Mouse (Mus musculus): ENCODE measurements around the gene Vinac1.

Vinac1 gene

DNA sequence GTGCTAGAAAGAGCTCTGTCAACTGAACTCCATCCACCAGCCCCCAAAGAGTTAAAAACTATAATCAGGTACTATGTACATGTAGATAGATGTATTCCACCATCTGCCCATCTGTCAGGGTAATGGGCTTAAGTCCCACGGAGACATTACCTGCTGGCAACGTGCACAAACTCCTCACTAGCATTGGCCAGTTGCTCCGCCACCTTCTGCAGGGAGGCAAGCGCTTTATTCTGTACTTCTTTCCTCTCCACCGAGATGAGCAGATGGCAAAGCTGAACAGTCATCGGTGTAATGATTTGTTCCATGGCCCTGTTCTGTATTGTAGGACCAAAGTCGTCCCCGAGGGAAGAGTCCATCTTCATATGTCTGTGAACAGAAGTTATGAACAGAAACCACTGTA lies at the start of gene Vinac1:
Vinac1 (minus strand) TSS at position 362 of the 400 bp plus-strand sequence.
- no peak for DNase-seq (ENCODE audit: low spot score in 2 of 2)

- peak; percentile 61 to 64 for DNase-seq (ENCODE audit: low spot score in 2 of 2)
Observed at GRCm38 (mm10) chr2:129093926-129094724, 46.2 kb upstream of the Vinac1 start.

DNA sequence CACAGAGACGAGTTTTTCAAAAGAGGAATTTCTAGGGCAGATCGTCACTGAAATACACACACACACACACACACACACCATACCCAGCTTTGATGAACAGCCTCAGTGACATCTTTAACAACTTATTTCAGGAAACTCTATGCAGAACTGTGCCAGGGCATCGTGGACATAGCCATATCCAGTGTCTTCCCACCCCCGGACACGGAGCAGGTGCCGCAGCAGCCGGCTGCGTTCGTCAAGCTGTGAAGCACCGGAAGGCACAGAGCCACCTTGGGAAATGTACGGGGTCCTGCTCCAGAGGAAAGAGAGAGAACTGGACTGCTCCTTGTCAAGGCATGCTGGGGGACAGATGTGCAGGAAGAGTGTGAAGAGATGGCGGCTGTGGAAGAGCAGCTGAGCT lies 44.8 kb upstream of the Vinac1 start:
- DNase-seq (ENCODE audit: low spot score in 2 of 2) = peak in 1 of 2 experiments; percentile 46

- no peak for DNase-seq (ENCODE audit: low spot score in 2 of 2)
Observed at GRCm38 (mm10) chr2:129090370-129090769, 42.4 kb upstream of the Vinac1 start.

- DNase-seq (ENCODE audit: low spot score in 2 of 2) = no peak
Observed at GRCm38 (mm10) chr2:129087520-129087919, 39.5 kb upstream of the Vinac1 start.

- no peak for DNase-seq (ENCODE audit: low spot score in 2 of 2)
Observed at GRCm38 (mm10) chr2:129084959-129085358, 37.0 kb upstream of the Vinac1 start.

GRCm38 (mm10) chr2:129083514-129083913 lies 35.5 kb upstream of the Vinac1 start:
- DNase-seq (ENCODE audit: low spot score in 2 of 2) = no peak

- DNase-seq (ENCODE audit: low spot score in 2 of 2) = no peak
Observed at GRCm38 (mm10) chr2:129081097-129081496, 33.1 kb upstream of the Vinac1 start.

DNA sequence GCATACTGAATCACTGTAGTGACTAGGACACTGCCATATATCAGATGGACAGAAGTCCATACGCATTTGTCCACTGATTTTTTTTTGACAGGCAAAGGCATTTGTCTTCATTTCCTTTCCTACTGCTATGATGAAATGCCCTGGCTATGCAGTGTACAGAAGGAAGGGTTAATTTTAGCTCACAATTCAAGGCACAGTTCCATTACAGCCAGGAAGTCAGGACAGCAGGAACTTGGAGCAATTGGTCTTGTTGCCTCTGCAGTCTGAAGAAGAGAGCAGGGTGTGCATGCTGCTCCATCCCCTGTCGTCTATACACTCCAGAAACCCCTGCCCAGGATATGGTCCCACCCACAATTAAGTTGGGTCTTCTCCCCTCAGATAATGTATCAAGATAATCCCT lies 31.2 kb upstream of the Vinac1 start:
- no peak for DNase-seq (ENCODE audit: low spot score in 2 of 2)

DNA sequence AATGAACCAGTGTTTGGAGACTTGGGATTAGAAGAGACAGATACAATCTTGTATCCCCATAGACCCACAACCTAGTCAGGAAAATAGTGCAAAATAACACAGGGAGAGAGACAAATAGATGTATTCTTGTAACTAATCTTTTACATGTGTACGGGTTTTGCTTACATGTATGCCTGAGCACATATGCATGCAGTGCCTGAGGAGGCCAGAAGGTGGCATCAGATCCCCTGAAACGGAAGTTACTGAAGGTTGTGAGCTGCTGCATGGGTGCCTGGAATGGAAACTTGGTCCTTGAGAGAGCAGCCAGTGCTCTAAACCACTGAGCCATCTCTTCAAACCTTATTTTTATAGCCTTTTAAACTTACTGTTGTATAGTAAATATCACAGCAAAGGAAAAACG lies 30.3 kb upstream of the Vinac1 start:
- DNase-seq (ENCODE audit: low spot score in 2 of 2) = no peak

DNA sequence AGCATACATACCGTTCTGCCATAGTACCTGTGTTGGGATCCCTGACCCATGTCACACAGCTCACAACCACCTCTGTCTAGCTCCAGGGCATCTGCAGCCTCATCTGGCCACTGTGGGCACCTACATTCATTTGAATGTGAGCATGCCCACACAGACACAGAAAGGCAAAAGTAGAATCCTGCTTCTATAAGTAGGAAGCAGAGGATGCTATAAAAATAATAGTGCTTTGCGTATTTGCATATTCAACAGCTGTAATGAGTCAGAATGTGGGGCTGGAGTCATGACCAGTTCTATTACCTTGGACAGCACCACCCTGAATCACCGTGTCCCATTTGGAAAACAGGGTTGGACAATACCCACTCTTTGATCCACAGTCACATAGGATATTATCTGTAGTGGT lies 22.3 kb upstream of the Vinac1 start:
- DNase-seq (ENCODE audit: low spot score in 2 of 2) = no peak

GRCm38 (mm10) chr2:129066326-129066725 lies 18.4 kb upstream of the Vinac1 start:
- DNase-seq (ENCODE audit: low spot score in 2 of 2) = peak in 1 of 2 experiments; percentile 57

DNA sequence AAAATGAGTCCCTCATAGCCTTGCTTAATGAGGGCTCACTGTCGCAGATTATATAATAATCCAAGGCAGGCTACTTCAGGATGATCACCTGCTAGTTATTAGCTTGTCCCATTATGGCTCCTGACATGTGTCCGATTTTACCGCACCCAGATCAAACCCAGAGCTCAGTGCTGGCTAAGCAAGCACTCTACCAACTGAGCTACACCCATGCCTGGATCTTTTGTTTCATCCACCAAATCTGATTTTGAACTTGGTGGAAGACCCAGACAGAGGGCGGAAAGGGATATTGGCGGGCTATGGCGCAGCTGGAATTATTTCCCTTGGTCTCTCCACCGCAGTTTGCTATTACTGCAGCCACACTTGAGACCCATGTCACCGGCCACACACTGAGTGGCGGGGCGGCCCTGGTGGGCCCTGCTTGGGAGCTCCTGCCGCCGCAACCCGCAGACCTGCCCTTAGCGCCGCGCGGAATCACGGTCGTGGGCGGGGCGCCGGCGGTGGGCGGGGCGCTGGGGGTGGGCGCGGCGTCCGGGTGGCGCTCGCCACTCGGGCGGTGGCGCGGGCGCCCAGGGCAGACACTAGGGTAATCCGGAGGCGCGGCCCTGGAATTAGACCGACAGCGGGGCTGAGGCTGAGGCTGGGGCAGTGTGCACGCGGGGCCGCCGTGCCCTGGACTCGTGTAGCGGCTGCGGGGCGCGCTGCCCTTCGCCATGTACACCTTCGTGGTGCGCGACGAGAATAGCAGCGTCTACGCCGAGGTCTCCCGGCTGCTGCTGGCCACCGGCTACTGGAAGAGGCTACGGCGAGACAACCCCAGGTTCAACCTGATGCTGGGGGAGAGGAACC lies 17.7 kb upstream of the Vinac1 start, which contains the start of gene Ttl:
Ttl (plus strand) TSS at position 506 of the 846 bp plus-strand sequence.
- peak in 1 of 2 experiments; percentile 58 for DNase-seq (ENCODE audit: low spot score in 2 of 2)

DNA sequence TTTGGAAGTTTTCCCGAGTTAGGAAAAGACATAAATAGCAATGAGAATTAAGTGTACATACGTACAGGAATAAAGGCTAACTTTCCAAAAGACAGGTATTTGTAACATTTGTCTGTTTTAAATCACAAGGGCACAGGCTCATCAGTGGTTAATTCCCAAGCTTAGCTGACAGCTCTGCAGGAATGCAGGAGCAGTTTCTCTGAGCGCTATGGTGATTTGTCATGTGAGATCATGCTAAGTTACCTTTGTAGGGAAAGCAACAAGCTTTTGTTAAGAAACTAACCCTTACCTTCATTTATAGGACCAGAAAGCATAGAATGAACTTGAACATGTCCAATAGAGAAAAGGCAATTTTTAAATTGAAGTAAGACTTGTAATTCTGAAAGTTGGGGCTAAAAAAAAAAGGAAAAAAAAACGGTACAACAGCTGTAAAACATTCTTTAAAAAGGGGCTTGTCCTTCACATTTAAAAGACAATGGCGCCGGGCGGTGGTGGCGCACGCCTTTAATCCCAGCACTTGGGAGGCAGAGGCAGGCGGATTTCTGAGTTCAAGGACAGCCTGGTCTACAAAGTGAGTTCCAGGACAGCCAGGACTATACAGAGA lies 13.6 kb upstream of the Vinac1 start:
- no peak for DNase-seq (ENCODE audit: low spot score in 2 of 2)

GRCm38 (mm10) chr2:129057920-129058361 lies 10.0 kb upstream of the Vinac1 start:
- DNase-seq (ENCODE audit: low spot score in 2 of 2) = no peak

DNA sequence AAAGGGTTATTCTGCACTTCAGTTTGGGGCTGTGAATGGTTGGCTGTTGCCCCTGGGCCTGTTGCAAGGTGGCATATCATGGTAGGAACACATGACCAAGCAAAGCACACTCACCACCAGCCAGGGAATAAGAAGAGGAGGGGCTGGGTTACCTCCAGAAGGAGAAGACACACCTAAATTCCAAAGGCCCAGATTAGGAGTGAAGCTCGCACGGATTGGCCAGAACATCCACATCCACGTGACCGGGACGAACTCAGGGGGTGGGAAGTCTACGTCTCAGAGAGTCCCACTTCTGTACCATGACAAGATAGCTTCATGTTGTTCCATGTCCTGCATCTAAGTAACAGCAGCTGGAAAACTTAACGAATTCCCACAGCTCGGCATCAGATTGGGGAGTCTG lies 9.3 kb upstream of the Vinac1 start:
- no peak for DNase-seq (ENCODE audit: low spot score in 2 of 2)

DNA sequence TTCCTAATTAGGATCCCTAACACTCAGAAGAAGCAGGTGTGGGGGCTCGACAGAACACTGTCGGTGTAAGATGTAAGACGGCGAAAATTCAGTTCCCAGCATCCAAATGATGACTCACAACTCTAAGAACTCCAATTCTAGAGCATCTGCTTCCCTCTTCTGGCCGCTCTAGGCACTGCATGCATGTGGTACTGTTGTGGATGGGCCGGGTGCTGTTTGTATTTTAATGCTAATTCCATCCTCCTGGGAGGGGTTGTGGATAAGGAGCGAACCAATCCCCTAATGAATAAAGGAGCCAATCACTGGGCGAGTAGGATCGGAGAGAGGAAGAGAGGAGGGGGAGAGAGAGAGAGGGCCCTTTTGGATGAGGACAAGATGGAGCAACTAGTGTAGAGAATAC lies 8.6 kb upstream of the Vinac1 start:
- DNase-seq (ENCODE audit: low spot score in 2 of 2) = no peak

- DNase-seq (ENCODE audit: low spot score in 2 of 2) = no peak
Observed at GRCm38 (mm10) chr2:129055741-129056140, 7.8 kb upstream of the Vinac1 start.

DNA sequence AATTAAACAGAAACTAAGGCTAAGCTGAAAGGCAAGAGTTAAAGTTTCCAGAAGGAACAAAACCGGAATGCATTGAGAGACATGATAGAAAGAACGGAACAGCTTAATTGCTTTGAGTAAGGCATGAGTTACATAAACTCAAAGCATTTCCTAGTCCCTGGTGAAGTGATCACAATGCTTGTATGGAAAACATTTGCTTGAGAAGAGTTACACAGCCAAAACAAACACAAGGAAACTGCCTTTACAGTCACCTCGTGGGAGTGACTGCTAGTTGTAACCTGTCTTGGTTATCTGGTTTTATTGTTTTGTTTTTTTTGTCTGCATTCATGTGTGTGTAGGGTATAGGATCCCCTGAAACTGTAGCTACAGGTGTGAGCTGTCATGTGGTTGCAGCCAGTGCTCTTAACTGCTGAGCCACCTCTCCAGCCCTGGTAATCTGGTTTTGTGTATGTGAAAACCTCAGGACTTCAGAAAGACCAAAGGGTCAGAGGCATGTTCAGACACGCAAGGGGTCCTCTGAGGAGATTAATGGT lies 4.5 kb upstream of the Vinac1 start:
- DNase-seq (ENCODE audit: low spot score in 2 of 2) = no peak

GRCm38 (mm10) chr2:129046846-129047196 lies 1.2 kb downstream of the Vinac1 start:
- DNase-seq (ENCODE audit: low spot score in 2 of 2) = no peak

DNA sequence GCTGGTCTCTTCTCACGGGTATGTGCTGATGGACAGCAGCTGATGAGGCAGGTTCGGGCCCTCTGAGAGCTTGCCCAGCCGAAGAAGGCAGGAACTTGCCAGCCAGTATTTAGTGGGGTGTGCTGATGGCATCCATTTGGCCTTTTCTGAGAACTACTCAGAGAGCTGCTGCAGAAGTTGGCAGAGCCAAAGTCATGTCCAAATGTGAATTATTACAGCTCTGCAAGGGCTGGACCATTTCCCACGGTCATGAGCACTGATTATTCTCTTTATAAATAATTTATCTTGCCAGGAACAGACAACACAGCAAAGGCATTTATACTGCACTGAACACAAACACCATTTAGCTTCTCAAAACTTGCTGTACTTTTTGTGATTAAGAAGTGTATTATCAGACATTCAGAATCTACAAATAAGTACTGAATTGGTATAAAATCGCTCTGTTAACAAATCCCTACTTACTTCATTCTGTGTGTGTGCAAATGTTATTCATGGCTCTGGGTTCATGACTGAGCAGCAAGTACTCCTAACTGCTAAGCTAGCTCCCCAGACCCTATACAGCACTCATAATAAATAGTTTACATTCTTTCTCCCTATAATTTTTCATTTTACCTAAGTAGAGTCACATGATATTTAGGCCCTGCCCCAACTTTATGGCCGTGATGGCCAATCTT lies 1.7 kb downstream of the Vinac1 start:
- DNase-seq (ENCODE audit: low spot score in 2 of 2) = no peak

GRCm38 (mm10) chr2:129040567-129040966 lies 7.4 kb downstream of the Vinac1 start:
- DNase-seq (ENCODE audit: low spot score in 2 of 2) = no peak

Data from left cerebral cortex, adult 9 months (tissue).